Mouse (Mus musculus): ENCODE data around the gene Arl1. TPM values are rescaled to one million over a fixed set of nuclear protein-coding genes. Genes with fewer than 3 reads are reported as not detected.
"Not testable (repeated sequence)": the region's sequence is repeated elsewhere in the genome, so short reads cannot be mapped to it uniquely, and the experiment has no call there.

Arl1 gene
- total RNA-seq, 2 experiments from 2014 or later, result 124 to 134 TPM

- Histone ChIP-seq H3K4me3 (no peak overlapping the region), H3K27ac (no peak overlapping the region)
- no peak for DNase-seq (ENCODE audit: extremely low spot score in 1 of 2, low spot score in 2 of 2)
- TF ChIP-seq CTCF (IDR thresholded peaks at IDR 0.05), result no peak
- intact Hi-C loops (cut with DNase I), result no loop called here
Observed at GRCm38 (mm10) chr10:88719618-88720017, 11.0 kb upstream of the Arl1 start.

- intact Hi-C loops (cut with DNase I), result loop anchor here (5.0 kb wide), 1 partner anchor 283 kb away; no protein-coding TSS in a partner anchor
- peak; percentile 53 for TF ChIP-seq CTCF (IDR thresholded peaks at IDR 0.05)
- DNase-seq (ENCODE audit: extremely low spot score in 1 of 2, low spot score in 2 of 2), result no peak
- Histone ChIP-seq H3K4me3 (no peak overlapping the region), H3K27ac (no peak overlapping the region)
Observed at GRCm38 (mm10) chr10:88725343-88725742, 5.3 kb upstream of the Arl1 start.

- peak; percentile 57 to 61 for DNase-seq (ENCODE audit: extremely low spot score in 1 of 2, low spot score in 2 of 2)
- no peak overlapping the region for H3K4me3 ChIP-seq
- TF ChIP-seq CTCF (IDR thresholded peaks at IDR 0.05), result peak; percentile 74
- no peak overlapping the region for H3K27ac ChIP-seq
- intact Hi-C loops (cut with DNase I), result loop anchor here (5.0 kb wide), 1 partner anchor 285 kb away; no protein-coding TSS in a partner anchor
Observed at GRCm38 (mm10) chr10:88727128-88727527, 3.5 kb upstream of the Arl1 start.

GRCm38 (mm10) chr10:88728166-88728565 is 2.5 kb upstream of the Arl1 start:
- no peak for DNase-seq (ENCODE audit: extremely low spot score in 1 of 2, low spot score in 2 of 2)
- Histone ChIP-seq H3K4me3 (no peak overlapping the region), H3K27ac (no peak overlapping the region)
- intact Hi-C loops (cut with DNase I), result loop anchor here (5.0 kb wide), 1 partner anchor 286 kb away; no protein-coding TSS in a partner anchor
- no peak for TF ChIP-seq CTCF (IDR thresholded peaks at IDR 0.05)

GRCm38 (mm10) chr10:88731496-88732308 is 1.0 kb downstream of the Arl1 start:
- Histone ChIP-seq H3K4me3 (peak overlapping the region; percentile 98), H3K27ac (peak overlapping the region; percentile 97)
- no peak for DNase-seq (ENCODE audit: extremely low spot score in 1 of 2, low spot score in 2 of 2)
- intact Hi-C loops (cut with DNase I), result loop anchor here (2.0 to 5.0 kb wide), 3 partner anchors 109 to 353 kb away; partner anchors contain the start of genes Chpt1, Dram1 and Gnptab
- TF ChIP-seq CTCF (IDR thresholded peaks at IDR 0.05), result no peak; the same call in 1 of the 2 replicates

- TF ChIP-seq CTCF (IDR thresholded peaks at IDR 0.05), result no peak
- peak overlapping the region; percentile 98 for H3K4me3 ChIP-seq
- DNase-seq (ENCODE audit: extremely low spot score in 1 of 2, low spot score in 2 of 2), result no peak
- H3K27ac ChIP-seq, result no peak overlapping the region
- intact Hi-C loops (cut with DNase I), result loop anchor here (5.0 kb wide), 1 partner anchor 110 kb away; no protein-coding TSS in a partner anchor
Observed at GRCm38 (mm10) chr10:88732309-88732622, 1.6 kb downstream of the Arl1 start.

GRCm38 (mm10) chr10:88739074-88739473 is 8.4 kb downstream of the Arl1 start:
- intact Hi-C loops (cut with DNase I); H3K4me3 ChIP-seq; DNase-seq (ENCODE audit: extremely low spot score in 1 of 2, low spot score in 2 of 2); H3K27ac ChIP-seq: not testable (repeated sequence)

- no peak overlapping the region for H3K4me3 ChIP-seq
- DNase-seq (ENCODE audit: extremely low spot score in 1 of 2, low spot score in 2 of 2), result no peak
- H3K27ac ChIP-seq, result no peak overlapping the region
- intact Hi-C loops (cut with DNase I), result no loop called here
- TF ChIP-seq CTCF (IDR thresholded peaks at IDR 0.05), result no peak
Observed at GRCm38 (mm10) chr10:88739818-88740217, 9.2 kb downstream of the Arl1 start.

- no peak overlapping the region for H3K4me3 ChIP-seq
- no peak for TF ChIP-seq CTCF (IDR thresholded peaks at IDR 0.05)
- no peak overlapping the region for H3K27ac ChIP-seq
- intact Hi-C loops (cut with DNase I), result no loop called here
- DNase-seq (ENCODE audit: extremely low spot score in 1 of 2, low spot score in 2 of 2), result no peak
Observed at GRCm38 (mm10) chr10:88740781-88741180, 10.1 kb downstream of the Arl1 start.

- Histone ChIP-seq H3K4me3 (no peak overlapping the region), H3K27ac (no peak overlapping the region)
- DNase-seq (ENCODE audit: extremely low spot score in 1 of 2, low spot score in 2 of 2), result no peak
- intact Hi-C loops (cut with DNase I), result no loop called here
- no peak for TF ChIP-seq CTCF (IDR thresholded peaks at IDR 0.05)
Observed at GRCm38 (mm10) chr10:88741426-88741825, 10.8 kb downstream of the Arl1 start.

GRCm38 (mm10) chr10:88761524-88762212 is 31.0 kb downstream of the Arl1 start:
- no peak for DNase-seq (ENCODE audit: extremely low spot score in 1 of 2, low spot score in 2 of 2)
- intact Hi-C loops (cut with DNase I), result no loop called here
- Histone ChIP-seq H3K27ac (no peak overlapping the region), H3K4me3 (no peak overlapping the region)
- TF ChIP-seq CTCF (IDR thresholded peaks at IDR 0.05), result no peak

GRCm38 (mm10) chr10:88765431-88766142 is 34.9 kb downstream of the Arl1 start:
- TF ChIP-seq CTCF (IDR thresholded peaks at IDR 0.05), result no peak
- no peak for DNase-seq (ENCODE audit: extremely low spot score in 1 of 2, low spot score in 2 of 2)
- intact Hi-C loops (cut with DNase I), result no loop called here
- H3K4me3 ChIP-seq, result no peak overlapping the region
- H3K27ac ChIP-seq, result no peak overlapping the region
